Mouse (Mus musculus) spleen, adult 18-20 months (tissue): ENCODE measurements around the gene Ttc27.

Experiments used
- DNase-seq, 2 experiments: peaks; one replicate each; pipeline ENCODE4 v3.0.0; 2022; ENCODE audit warnings: mixed read lengths in 2 of 2

Ttc27 gene

DNA sequence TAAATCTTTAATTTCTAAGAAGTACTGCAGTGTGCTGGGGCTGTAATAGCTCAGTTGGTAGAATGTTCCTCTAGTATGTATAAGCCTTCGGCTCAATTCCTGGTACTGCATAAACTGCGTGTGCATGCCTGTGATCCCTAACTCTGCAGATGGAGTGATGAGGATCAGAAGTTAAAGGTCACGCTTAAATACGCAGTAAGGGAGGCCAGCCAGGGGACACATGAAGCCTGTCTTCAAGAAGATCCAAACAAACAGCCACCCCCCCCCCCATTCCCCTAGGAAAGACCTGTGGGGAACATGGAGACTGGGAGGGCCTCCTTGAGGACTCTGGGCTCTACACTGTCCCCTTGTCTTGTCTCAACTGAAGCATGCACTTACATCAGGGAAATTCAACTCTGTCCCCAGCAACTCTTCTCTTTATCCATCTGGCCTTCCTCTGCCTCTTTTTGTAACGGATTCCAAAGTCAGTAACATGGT, 36.1 kb downstream of the Ttc27 start:
- DNase-seq: no peak

DNA sequence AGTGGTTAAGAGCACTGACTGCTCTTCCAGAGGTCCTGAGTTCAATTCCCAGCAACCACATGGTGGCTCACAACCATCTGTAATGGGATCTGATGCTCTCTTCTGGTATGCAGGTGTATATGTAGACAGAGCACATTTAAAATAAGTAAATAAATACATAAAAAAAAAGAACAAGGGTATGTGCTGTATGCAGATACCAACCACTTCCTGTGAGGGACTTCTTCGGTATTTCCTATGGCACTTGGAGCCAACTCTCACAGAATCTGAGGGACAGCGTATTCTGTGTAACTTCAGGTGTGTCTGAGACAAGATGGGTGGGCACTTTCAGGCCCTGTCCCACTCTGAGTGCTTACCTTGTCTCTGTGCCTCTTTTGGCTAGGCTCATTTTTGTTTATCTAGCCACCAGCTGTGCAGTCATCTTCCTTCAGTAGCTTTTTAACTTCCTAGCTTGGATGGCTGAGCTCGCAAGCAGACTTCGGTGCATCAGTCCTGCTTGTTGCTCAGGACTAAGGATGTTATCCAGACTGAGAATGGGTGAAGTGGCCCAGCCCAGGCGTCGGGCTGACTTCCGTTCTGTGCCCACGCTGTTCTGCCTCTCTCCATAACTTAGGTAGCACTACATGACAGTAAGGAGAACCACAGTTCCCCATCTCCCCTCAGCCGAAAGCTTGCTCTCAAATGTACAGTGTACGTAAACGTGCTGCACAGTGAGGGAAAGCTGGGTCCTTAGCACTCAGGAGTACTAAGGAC, 37.0 kb downstream of the Ttc27 start:
- no peak for DNase-seq

DNA sequence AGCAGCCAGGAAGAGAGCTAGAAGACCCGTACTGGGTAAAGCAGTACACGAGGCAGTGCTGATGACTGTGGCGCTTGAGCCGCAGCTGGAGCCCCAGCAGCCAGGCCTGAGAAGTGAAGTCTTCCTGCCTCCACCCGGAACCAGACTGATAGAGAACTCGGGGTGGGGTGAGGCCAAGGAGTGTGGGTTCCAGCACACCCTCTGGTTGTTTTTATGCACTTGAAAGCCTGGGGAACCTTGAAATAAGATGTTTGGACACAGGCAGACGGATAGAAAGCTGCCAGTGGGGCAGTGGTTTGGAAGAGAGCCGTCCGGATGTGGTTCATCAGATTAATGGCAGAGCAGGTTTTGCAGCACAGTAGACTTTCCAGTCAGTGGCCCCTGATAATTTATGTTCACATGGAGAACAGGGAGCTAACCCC, 51.9 kb downstream of the Ttc27 start:
- no peak for DNase-seq

- no peak for DNase-seq
Measured at GRCm38 (mm10) chr17:74772364-74772763, 54.8 kb downstream of the Ttc27 start.

DNA sequence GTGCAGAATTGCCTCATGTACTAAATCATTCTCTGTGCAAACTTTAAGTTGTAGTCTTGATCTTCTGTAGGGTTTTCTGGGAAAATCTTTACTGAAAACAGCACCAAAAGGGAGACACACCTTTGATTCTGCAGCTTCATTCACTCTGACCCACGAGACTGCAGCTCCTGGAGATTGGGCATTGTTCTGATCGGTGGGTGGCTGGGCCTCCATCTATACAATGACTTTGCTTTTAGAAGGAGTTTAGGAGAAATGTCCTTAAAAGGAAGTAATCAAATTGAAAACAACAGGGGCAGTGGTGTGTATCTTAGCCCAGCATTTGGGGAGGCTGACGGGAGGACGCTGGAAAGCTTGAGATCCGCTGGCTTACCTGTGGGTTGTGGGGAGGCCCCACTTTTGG, 56.0 kb downstream of the Ttc27 start:
- no peak for DNase-seq

DNA sequence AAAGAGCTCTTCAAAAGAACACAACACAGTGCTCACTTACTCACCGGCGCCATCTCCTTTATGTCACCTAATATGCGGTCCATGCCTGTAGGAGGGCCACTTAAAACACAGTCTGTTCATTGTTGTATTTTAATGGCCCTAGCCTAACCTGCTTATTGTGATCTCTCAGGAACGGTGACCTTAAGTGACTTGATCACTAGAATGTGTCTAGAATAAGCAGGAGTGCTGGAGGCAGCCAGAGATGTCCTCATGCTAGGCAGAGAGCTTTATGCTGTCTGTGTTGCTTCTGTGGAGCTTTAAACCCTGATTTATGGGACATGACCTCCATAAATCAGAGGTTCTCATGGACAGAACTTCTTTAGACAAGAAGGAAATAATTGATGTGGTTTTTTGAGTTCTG, 62.6 kb downstream of the Ttc27 start:
- no peak for DNase-seq

GRCm38 (mm10) chr17:74780627-74781026, 63.1 kb downstream of the Ttc27 start:
- no peak for DNase-seq

- no peak for DNase-seq
Measured at GRCm38 (mm10) chr17:74781911-74782310, 64.4 kb downstream of the Ttc27 start.

DNA sequence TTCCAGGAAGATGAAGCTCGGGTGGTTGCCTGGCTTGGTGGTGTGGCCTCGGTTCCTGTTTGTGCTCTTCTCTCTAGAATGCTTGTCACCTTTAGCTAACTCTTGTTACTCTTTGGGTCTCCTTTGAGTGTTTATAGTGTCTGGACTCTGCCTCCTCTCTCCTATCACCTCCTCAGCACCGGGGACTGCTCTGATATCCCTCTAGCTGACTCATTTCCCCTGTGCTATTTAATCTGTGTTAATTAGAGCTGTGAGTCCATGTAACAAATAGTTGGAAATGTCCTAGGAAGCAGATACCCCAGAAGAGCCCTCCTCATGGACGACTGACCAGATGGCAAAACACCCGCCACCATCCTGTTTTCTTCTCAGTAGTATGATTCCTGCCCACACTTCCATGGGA, 68.1 kb downstream of the Ttc27 start:
- no peak for DNase-seq

DNA sequence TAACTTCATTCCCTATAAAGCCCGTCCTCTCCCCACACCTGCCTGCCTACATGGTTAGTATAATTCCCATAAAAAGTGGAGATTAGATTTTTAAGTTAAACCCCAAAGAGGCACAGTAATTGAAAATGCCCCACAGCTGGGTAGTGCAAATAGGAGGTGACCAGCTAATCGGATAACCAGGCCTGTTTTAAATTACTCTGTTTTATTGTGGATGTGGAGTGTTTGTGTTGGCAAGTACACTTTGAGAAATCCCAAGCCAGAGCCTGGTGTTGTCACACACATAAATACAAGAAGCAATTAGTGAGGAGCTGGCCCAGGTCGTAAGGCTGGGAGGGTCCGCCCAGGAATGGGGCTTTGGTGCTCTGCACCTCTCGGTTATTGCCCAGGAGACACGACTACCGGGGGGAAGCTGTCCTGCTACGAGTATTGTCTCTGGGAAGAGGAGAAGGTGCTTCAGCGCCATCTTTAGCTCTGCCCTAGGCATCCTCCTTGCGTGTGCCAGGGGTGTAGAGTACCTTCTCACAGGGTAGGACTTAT, 68.7 kb downstream of the Ttc27 start:
- no peak for DNase-seq

GRCm38 (mm10) chr17:74796023-74796699, 78.6 kb downstream of the Ttc27 start:
- no peak for DNase-seq

DNA sequence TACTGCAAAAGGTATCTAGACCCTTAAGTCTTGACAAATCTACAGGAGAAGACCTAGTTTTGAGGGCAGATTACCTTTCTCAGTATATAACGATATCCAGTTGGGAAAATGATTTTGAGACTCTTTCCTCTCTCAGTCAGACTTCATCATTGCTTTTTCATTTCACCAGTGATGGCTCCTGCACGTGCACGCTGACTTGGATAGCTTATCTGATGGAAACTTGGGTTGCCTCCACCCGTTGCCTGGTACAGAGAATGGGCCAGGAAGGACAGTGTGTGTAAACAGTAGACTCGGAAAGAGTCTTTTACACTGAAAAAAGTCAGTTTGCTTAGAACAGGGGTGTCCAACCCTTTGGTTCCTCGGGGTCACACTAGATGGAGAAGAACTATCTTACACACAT, 82.3 kb downstream of the Ttc27 start:
- DNase-seq: no peak

DNA sequence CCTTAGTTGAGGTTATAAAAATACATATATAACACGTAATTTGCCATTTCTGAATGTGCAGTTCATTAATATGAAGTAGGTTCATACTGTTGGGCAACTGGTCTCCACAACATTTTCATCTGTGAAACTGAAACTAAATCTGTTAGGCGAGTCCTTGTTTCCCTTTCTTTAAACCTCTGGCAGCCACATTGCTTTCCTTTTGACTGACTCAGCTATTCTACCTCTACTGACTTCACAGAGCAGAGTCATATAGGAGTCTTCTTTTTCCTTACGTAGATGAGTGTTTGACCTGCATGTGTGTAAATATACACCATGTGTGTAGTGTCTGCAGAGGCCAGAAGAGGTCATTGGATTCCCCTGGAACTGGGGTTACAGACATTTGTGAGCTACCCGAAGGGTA, 85.2 kb downstream of the Ttc27 start:
- DNase-seq: no peak

DNA sequence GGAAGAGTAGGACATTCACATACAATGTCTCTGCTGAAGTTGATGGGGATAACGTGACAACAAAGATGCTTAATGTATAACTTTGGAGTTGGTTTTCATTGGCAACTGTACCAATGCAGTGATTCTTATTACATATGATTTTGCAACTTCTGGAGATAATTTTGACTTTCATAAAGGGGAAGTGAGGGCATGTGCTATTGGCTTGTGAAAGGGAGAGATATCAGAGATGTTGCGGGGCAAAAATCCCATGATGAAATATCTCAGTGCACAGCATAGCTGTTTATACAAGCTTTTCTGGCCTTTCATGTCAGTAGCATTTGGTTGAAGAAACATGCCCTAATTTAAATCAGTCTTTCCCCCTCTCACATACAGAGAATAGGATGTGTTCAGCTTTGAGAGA, 86.3 kb downstream of the Ttc27 start:
- DNase-seq: no peak

DNA sequence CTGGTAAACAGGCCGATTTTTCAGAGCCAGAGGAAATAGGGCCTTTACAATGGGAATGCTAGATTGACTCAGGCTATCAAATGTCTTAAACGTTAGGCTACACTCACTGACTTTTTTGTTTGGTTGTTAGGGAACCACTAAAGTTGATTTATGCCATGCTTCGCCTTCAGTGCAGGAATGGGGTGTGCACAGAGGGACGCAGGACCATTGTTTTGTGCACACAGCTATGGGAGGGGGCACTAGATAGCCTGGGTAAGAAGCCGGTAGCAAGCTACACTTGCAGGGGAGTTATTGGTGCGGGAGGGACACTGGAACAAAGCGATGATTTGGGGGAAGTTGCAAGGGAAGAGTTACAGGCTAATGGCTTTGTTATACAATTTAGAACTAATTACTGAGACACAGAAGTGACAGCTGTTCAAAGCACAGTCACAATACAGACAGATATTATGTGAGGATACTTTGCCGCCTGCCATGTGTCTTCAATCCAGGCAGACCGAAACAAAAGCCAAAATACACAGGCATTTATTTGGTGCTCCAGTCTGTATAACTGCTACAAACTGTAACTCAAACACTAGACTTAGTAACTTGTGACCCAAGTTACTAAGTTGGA, 86.9 kb downstream of the Ttc27 start:
- DNase-seq: no peak

GRCm38 (mm10) chr17:74807509-74808248, 90.1 kb downstream of the Ttc27 start:
- DNase-seq: no peak

DNA sequence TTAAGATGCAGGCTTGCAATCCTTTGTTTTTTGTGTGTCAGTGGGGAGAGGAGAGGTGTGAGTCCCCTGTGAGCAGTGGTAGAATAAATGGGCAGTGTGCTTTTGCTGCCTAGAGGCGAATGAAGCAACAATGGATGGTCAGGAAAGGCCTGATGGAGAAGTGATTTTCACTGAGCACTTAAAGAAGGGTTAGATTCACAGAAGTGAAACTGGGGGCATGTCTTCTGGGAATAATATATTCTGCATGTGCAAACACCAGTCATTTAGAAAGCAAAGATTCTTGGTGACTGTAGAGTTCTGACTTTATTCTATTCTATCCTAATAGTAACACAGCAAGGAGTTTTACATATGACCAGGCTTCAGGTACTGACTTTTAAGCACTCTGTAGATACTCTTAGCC, 90.8 kb downstream of the Ttc27 start:
- no peak for DNase-seq

DNA sequence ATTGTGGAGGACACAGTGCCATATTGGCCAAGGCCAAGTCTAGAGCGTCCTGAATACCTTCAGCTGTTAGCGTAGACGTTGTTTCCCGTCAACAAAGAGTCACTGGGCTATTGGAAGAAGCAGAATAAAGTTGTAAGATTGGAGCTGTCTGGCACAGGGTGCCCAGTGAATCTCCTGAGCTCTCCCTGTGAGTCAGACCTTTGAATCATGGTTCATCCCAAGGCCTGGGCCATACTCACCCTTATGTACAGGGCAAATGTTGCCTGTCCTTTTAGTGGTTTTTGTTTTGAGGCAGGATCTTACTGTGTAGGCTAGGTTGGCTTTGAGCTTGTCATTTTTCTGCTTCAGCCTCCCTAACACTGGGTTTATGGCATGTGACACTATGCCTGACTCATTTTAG, 91.4 kb downstream of the Ttc27 start:
- DNase-seq: no peak

DNA sequence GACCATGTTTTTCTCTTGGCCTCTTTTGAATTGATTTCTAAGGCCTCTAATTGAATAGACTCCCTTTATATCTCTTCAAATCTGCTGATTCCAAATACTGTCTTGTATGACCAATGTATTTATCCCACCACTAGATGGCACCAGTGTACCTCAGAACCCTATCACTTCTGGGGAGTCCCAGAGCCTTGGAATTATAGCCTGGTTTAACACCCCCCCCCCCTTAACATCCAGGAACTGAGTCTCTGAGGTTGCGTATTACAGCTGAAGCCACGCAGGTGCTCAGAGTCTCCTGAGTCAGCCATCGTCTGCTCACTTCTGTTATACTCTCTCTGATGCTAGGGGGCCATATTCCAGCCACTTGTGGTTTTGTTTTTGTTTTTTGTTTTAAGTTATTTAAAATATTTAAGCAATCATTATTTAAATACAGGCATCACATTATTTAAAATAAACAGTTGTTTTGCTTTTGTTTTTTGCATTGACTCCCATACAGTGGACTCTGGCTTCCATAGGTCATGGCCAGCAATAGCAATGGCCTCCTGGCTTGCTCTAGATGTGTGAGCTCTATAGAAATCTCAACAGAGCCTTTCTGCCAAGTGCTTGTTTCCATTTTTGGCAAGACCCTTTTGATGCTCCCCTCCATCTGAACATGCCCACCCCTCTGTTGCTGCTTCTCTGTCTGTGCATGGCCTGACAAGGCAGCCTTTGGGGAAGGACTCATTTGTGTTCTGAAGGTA, 93.5 kb downstream of the Ttc27 start:
- DNase-seq: no peak

DNA sequence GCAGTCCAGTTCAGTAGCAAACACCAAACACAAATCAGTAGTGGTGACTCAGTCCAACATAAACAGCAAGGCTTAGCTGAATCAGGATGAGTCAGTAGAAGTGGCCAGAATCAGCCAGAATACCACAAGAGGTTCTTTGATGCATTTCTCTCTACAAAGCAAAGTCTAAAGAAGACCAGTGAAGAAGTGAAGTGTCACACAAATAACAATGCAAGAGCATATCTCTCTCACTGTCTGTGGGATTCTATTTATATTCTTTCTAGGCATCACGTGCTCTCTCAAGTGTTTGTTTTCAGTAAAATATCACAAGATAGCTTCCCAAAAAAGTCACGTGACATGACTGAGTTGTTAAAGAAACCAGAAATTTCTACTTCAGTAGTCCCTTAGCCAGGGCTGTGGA, 102.2 kb downstream of the Ttc27 start:
- no peak for DNase-seq

GRCm38 (mm10) chr17:74830851-74831250, 113.3 kb downstream of the Ttc27 start:
- no peak for DNase-seq

- DNase-seq: no peak
Measured at GRCm38 (mm10) chr17:74841721-74842120, 124.2 kb downstream of the Ttc27 start.
